Mouse (Mus musculus): ENCODE results near the gene Irs2.

Gene Irs2

GRCm38 (mm10) chr8:10952706-10953105, 55.6 kb downstream of the Irs2 start:
- no peak for DNase-seq (ENCODE audit: low spot score)

GRCm38 (mm10) chr8:10952235-10952634, 56.0 kb downstream of the Irs2 start:
- no peak for DNase-seq (ENCODE audit: low spot score)

- DNase-seq (ENCODE audit: low spot score), result no peak
Measured at GRCm38 (mm10) chr8:10951567-10951966, 56.7 kb downstream of the Irs2 start.

- DNase-seq (ENCODE audit: low spot score), result peak; percentile 94
Measured at GRCm38 (mm10) chr8:10945939-10946740, 62.1 kb downstream of the Irs2 start.

GRCm38 (mm10) chr8:10945490-10945889, 62.8 kb downstream of the Irs2 start:
- no peak for DNase-seq (ENCODE audit: low spot score)

- DNase-seq (ENCODE audit: low spot score), result no peak
Measured at GRCm38 (mm10) chr8:10943314-10944060, 64.8 kb downstream of the Irs2 start.

- no peak for DNase-seq (ENCODE audit: low spot score)
Measured at GRCm38 (mm10) chr8:10939883-10940282, 68.4 kb downstream of the Irs2 start.

- no peak for DNase-seq (ENCODE audit: low spot score)
Measured at GRCm38 (mm10) chr8:10939210-10939782, 69.0 kb downstream of the Irs2 start.

- DNase-seq (ENCODE audit: low spot score), result no peak
Measured at GRCm38 (mm10) chr8:10938284-10938683, 70.0 kb downstream of the Irs2 start.

- no peak for DNase-seq (ENCODE audit: low spot score)
Measured at GRCm38 (mm10) chr8:10936646-10937045, 71.6 kb downstream of the Irs2 start.

GRCm38 (mm10) chr8:10935231-10935630, 73.0 kb downstream of the Irs2 start:
- DNase-seq (ENCODE audit: low spot score), result peak; percentile 46
